In genomic region chr11:69914372-69914764, GRCm38 (mm10) we compare ENCODE assay signal across 8 mouse cellular contexts. TPM values are rescaled to one million over a fixed set of nuclear protein-coding genes. Genes with fewer than 3 reads are reported as not detected.
DNase-seq lines count a peak whose midpoint lies in the region; ATAC-seq and TF ChIP-seq lines count a peak whose summit lies in the region.

No protein-coding gene starts in this region.

- no peaks in the 10 kb centered on the region; the same call in 1 of the 2 replicates for H3K79me2 ChIP-seq in liver, adult 2 months (ENCODE audit: control insufficient read depth, insufficient read depth, low read length)

- WGBS in heart, embryonic 10.5 days: 2% methylated on average over 17 of the region's 17 CpGs
- 4% methylated on average over 17 of the region's 17 CpGs for WGBS in forebrain, embryonic 10.5 days
- 4% methylated on average over 17 of the region's 17 CpGs for WGBS in liver, adult 2 months
- 2% methylated on average over 17 of the region's 17 CpGs for WGBS in stomach, embryonic 16.5 days

- peak overlapping the region; percentile 93 for H3K4me2 ChIP-seq in stomach, embryonic 16.5 days (ENCODE audit: low read depth, low read length)

- DNase-seq in heart, embryonic 10.5 days (ENCODE audit: low spot score): peak; percentile 81
- no peak for DNase-seq in heart, postnatal 10 days
- no peak for DNase-seq in forebrain, embryonic 10.5 days (ENCODE audit: extremely low spot score, low spot score)
- no peak for DNase-seq in liver, adult 2 months (ENCODE audit: extremely low read depth, low read depth, low spot score)
- no peak for DNase-seq in gastrocnemius, postnatal 10 days
- no peak for DNase-seq in adrenal gland, postnatal 10 days

- H3K4me3 ChIP-seq in heart, embryonic 10.5 days: peak overlapping the region; percentile 91
- H3K4me3 ChIP-seq in E14TG2a.4 (replicated peaks; ENCODE audit: low read length): peak overlapping the region; percentile 90
- peak overlapping the region; percentile 96 for H3K4me3 ChIP-seq in forebrain, embryonic 10.5 days
- H3K4me3 ChIP-seq in liver, adult 2 months (ENCODE audit: insufficient read depth, low read depth, low read length): peak overlapping the region; percentile 86
- H3K4me3 ChIP-seq in stomach, embryonic 16.5 days (replicated peaks; ENCODE audit: low read length): peak overlapping the region; percentile 95

- peaks cover 51% of the 10 kb centered on the region for H3K4me1 ChIP-seq in heart, embryonic 10.5 days
- peaks cover 85% of the 10 kb centered on the region for H3K4me1 ChIP-seq in E14TG2a.4 (replicated peaks; ENCODE audit: low read depth, low read length)
- peaks cover 60% of the 10 kb centered on the region for H3K4me1 ChIP-seq in forebrain, embryonic 10.5 days
- peaks cover 18% of the 10 kb centered on the region for H3K4me1 ChIP-seq in liver, adult 2 months (ENCODE audit: control insufficient read depth, insufficient read depth, low read length)
- peaks cover 34% of the 10 kb centered on the region for H3K4me1 ChIP-seq in stomach, embryonic 16.5 days (ENCODE audit: control insufficient read depth, insufficient read depth, low read length)

- H3K36me3 ChIP-seq in heart, embryonic 10.5 days: peaks cover 88% of the 10 kb centered on the region
- H3K36me3 ChIP-seq in E14TG2a.4 (ENCODE audit: insufficient read depth, low read length): peaks cover 91% of the 10 kb centered on the region
- peaks cover 94% of the 10 kb centered on the region for H3K36me3 ChIP-seq in forebrain, embryonic 10.5 days (replicated peaks)
- H3K36me3 ChIP-seq in liver, adult 2 months (ENCODE audit: control insufficient read depth, insufficient read depth, low read length): peaks cover 24% of the 10 kb centered on the region
- peaks cover 35% of the 10 kb centered on the region for H3K36me3 ChIP-seq in stomach, embryonic 16.5 days (ENCODE audit: control insufficient read depth, insufficient read depth, low read length)

- TF ChIP-seq POLR2A in liver, adult 2 months (IDR thresholded peaks at IDR 0.05; ENCODE audit: extremely low read depth, insufficient read depth, low read length): no peak

- H3K27me3 ChIP-seq in heart, embryonic 10.5 days (ENCODE audit: insufficient read depth, poor library complexity, severe bottlenecking): no peaks in the 10 kb centered on the region
- H3K27me3 ChIP-seq in E14TG2a.4 (ENCODE audit: insufficient read depth, low read length): no peaks in the 10 kb centered on the region
- no peaks in the 10 kb centered on the region for H3K27me3 ChIP-seq in forebrain, embryonic 10.5 days (ENCODE audit: poor library complexity, severe bottlenecking)
- no peaks in the 10 kb centered on the region for H3K27me3 ChIP-seq in liver, adult 2 months (ENCODE audit: control insufficient read depth, insufficient read depth, low read length)
- no peaks in the 10 kb centered on the region for H3K27me3 ChIP-seq in stomach, embryonic 16.5 days (ENCODE audit: control insufficient read depth, insufficient read depth, low read length)

- ATAC-seq in stomach, embryonic 16.5 days (ENCODE audit: insufficient read depth, low FRiP score): no peak

- H3K27ac ChIP-seq in heart, embryonic 10.5 days: peak overlapping the region; percentile 97
- H3K27ac ChIP-seq in forebrain, embryonic 10.5 days: peak overlapping the region; percentile 96
- H3K27ac ChIP-seq in liver, adult 2 months (replicated peaks; ENCODE audit: insufficient read depth, low read depth, low read length): peak overlapping the region; percentile 46
- H3K27ac ChIP-seq in stomach, embryonic 16.5 days (ENCODE audit: low read length): peak overlapping the region; percentile 88

- no peak for TF ChIP-seq CTCF in E14TG2a.4 (conservative IDR thresholded peaks at IDR 0.05; ENCODE audit: low read length)
- TF ChIP-seq CTCF in liver, adult 2 months (IDR thresholded peaks at IDR 0.05; ENCODE audit: low read depth, low read length): no peak

- no peaks in the 10 kb centered on the region for H3K9me3 ChIP-seq in heart, embryonic 10.5 days
- H3K9me3 ChIP-seq in E14TG2a.4 (ENCODE audit: low read length): no peaks in the 10 kb centered on the region
- no peaks in the 10 kb centered on the region for H3K9me3 ChIP-seq in forebrain, embryonic 10.5 days
- H3K9me3 ChIP-seq in stomach, embryonic 16.5 days (replicated peaks; ENCODE audit: control insufficient read depth, low read length): no peaks in the 10 kb centered on the region

- H3K9ac ChIP-seq in liver, adult 2 months (ENCODE audit: low read depth, low read length): peak overlapping the region; percentile 89
- peak overlapping the region; percentile 95 for H3K9ac ChIP-seq in stomach, embryonic 16.5 days (ENCODE audit: low read length)

- intact Hi-C loops in heart, postnatal 10 days (cut with DNase I): no loop called here

RNA-seq across cellular contexts. Expression of gene Gps2, which starts 0.7 kb away (rescaled TPM):
- 55.2 and 69.4 TPM in 2 replicates for polyA plus RNA-seq in heart, embryonic 10.5 days (2016; fragmentation: Nextera tagmentation; extraction: Ambion mirVana)
- 10 to 100 TPM; 29.4 to 30.5 TPM for total RNA-seq in heart, postnatal 10 days (2021)
- 92.4 and 97.3 TPM in 2 replicates for polyA plus RNA-seq in forebrain, embryonic 10.5 days (2016; fragmentation: Nextera tagmentation; extraction: Ambion mirVana)
- 7.0 and 8.5 TPM in 2 replicates for total RNA-seq in liver, adult 2 months (2014; rRNA removed)
- 32.3 and 41.0 TPM in 2 replicates for polyA plus RNA-seq in liver, adult 2 months (2012; rRNA removed)
- 61.6 and 63.4 TPM in 2 replicates for polyA plus RNA-seq in stomach, embryonic 16.5 days (2015; fragmentation: Nextera tagmentation; extraction: Ambion mirVana)
- 10 to 100 TPM; 29.0 to 31.3 TPM for total RNA-seq in gastrocnemius, postnatal 10 days (2021)
- total RNA-seq in adrenal gland, postnatal 10 days (2021): 10 to 100 TPM; 42.3 to 43.1 TPM

RNA-seq across cellular contexts. Expression of gene Eif5a, which starts 7.4 kb away (rescaled TPM):
- 2,011 and 2,470 TPM in 2 replicates for polyA plus RNA-seq in heart, embryonic 10.5 days (2016; fragmentation: Nextera tagmentation; extraction: Ambion mirVana)
- total RNA-seq in heart, postnatal 10 days (2021): 100 to 1,000 TPM; 488 to 490 TPM
- polyA plus RNA-seq in forebrain, embryonic 10.5 days (2016; fragmentation: Nextera tagmentation; extraction: Ambion mirVana): 2,970 and 2,997 TPM in 2 replicates
- 321 and 404 TPM in 2 replicates for total RNA-seq in liver, adult 2 months (2014; rRNA removed)
- 374 and 408 TPM in 2 replicates for polyA plus RNA-seq in liver, adult 2 months (2012; rRNA removed)
- polyA plus RNA-seq in stomach, embryonic 16.5 days (2015; fragmentation: Nextera tagmentation; extraction: Ambion mirVana): 1,516 and 1,535 TPM in 2 replicates
- 100 to 1,000 TPM; 600 to 663 TPM for total RNA-seq in gastrocnemius, postnatal 10 days (2021)
- total RNA-seq in adrenal gland, postnatal 10 days (2021): 100 to 1,000 TPM; 578 to 644 TPM

RNA-seq across cellular contexts. Expression of gene Neurl4, which starts 13.5 kb away (rescaled TPM):
- polyA plus RNA-seq in heart, embryonic 10.5 days (2016; fragmentation: Nextera tagmentation; extraction: Ambion mirVana): 8.3 and 12.7 TPM in 2 replicates
- 10 to 100 TPM; 39.2 to 39.9 TPM for total RNA-seq in heart, postnatal 10 days (2021)
- polyA plus RNA-seq in forebrain, embryonic 10.5 days (2016; fragmentation: Nextera tagmentation; extraction: Ambion mirVana): 14.3 and 14.8 TPM in 2 replicates
- 10.1 and 14.0 TPM in 2 replicates for total RNA-seq in liver, adult 2 months (2014; rRNA removed)
- polyA plus RNA-seq in liver, adult 2 months (2012; rRNA removed): 12.6 and 20.7 TPM in 2 replicates
- 7.5 TPM in 2 replicates for polyA plus RNA-seq in stomach, embryonic 16.5 days (2015; fragmentation: Nextera tagmentation; extraction: Ambion mirVana)
- total RNA-seq in gastrocnemius, postnatal 10 days (2021): 10 to 100 TPM; 31.2 to 31.8 TPM
- total RNA-seq in adrenal gland, postnatal 10 days (2021): 10 to 100 TPM; 33.6 to 48.1 TPM

RNA-seq across cellular contexts. Expression of gene 2810408A11Rik, which starts 13.6 kb away (rescaled TPM):
- 5.5 and 8.7 TPM in 2 replicates for polyA plus RNA-seq in heart, embryonic 10.5 days (2016; fragmentation: Nextera tagmentation; extraction: Ambion mirVana)
- 1 to 10 TPM; 2.1 to 2.7 TPM for total RNA-seq in heart, postnatal 10 days (2021)
- polyA plus RNA-seq in forebrain, embryonic 10.5 days (2016; fragmentation: Nextera tagmentation; extraction: Ambion mirVana): 11.9 and 12.2 TPM in 2 replicates
- total RNA-seq in liver, adult 2 months (2014; rRNA removed): 0.13 and 0.18 TPM in 2 replicates
- polyA plus RNA-seq in liver, adult 2 months (2012; rRNA removed): 0.06 and 0.11 TPM in 2 replicates
- polyA plus RNA-seq in stomach, embryonic 16.5 days (2015; fragmentation: Nextera tagmentation; extraction: Ambion mirVana): 4.9 TPM in 2 replicates
- total RNA-seq in gastrocnemius, postnatal 10 days (2021): 1 to 10 TPM; 1.8 to 2.4 TPM
- total RNA-seq in adrenal gland, postnatal 10 days (2021): 1 to 10 TPM; 3.1 to 3.2 TPM

RNA-seq across cellular contexts. Expression of gene Acap1, which starts 19.0 kb away (rescaled TPM):
- polyA plus RNA-seq in heart, embryonic 10.5 days (2016; fragmentation: Nextera tagmentation; extraction: Ambion mirVana): 10.6 and 16.2 TPM in 2 replicates
- 1 to 10 TPM; 2.7 to 3.0 TPM for total RNA-seq in heart, postnatal 10 days (2021)
- polyA plus RNA-seq in forebrain, embryonic 10.5 days (2016; fragmentation: Nextera tagmentation; extraction: Ambion mirVana): 0.84 and 1.3 TPM in 2 replicates
- total RNA-seq in liver, adult 2 months (2014; rRNA removed): 1.2 and 1.9 TPM in 2 replicates
- polyA plus RNA-seq in liver, adult 2 months (2012; rRNA removed): 2.3 and 3.3 TPM in 2 replicates
- polyA plus RNA-seq in stomach, embryonic 16.5 days (2015; fragmentation: Nextera tagmentation; extraction: Ambion mirVana): 4.0 and 5.1 TPM in 2 replicates
- 1 to 10 TPM in 1 of 2 experiments, under 1 TPM in 1; 0.42 to 1.0 TPM for total RNA-seq in gastrocnemius, postnatal 10 days (2021)
- 1 to 10 TPM; 4.3 to 4.7 TPM for total RNA-seq in adrenal gland, postnatal 10 days (2021)

Comparison
In these comparisons a context has a peak if more than half of its experiments do, and no peak if none do; other contexts are left out.
1. H3K27ac ChIP-seq: peak in every context shown above with its lines; median percentile 97 in heart, embryonic 10.5 days; 96 in forebrain, embryonic 10.5 days; 88 in stomach, embryonic 16.5 days; 46 in liver, adult 2 months.